Mouse (Mus musculus) mouse embryonic stem cell (cell line): ENCODE data around the gene Tigd3.

Source experiments
- in situ Hi-C, 2 experiments: fragments of 300-500 bp; cut with MboI; formaldehyde crosslinking; loops; 1 replicate in 1 of 2; 3 replicates in 1 of 2; pipeline ENCODE4 v1.14.3; 2019 to 2020; ENCODE audit warnings: low sequenced_read_pairs in 2 of 2, low pct_unique_long_range_greater_than_20kb in 1 of 2, mixed read lengths in 1 of 2; ENCODE audit not compliant: unreplicated experiment in 1 of 2

Tigd3 gene

GRCm38 (mm10) chr19:5883935-5884334, 10.0 kb downstream of the Tigd3 start:
- in situ Hi-C loops = loop anchor here in 1 of 2 experiments (25.0 kb wide), 1 partner anchor 347 kb away; no protein-coding TSS in a partner anchor

GRCm38 (mm10) chr19:5882079-5882478, 11.9 kb downstream of the Tigd3 start:
- in situ Hi-C loops = loop anchor here in 1 of 2 experiments (25.0 kb wide), 1 partner anchor 345 kb away; no protein-coding TSS in a partner anchor

GRCm38 (mm10) chr19:5881155-5881554, 12.8 kb downstream of the Tigd3 start:
- in situ Hi-C loops = loop anchor here in 1 of 2 experiments (25.0 kb wide), 1 partner anchor 344 kb away; no protein-coding TSS in a partner anchor

DNA sequence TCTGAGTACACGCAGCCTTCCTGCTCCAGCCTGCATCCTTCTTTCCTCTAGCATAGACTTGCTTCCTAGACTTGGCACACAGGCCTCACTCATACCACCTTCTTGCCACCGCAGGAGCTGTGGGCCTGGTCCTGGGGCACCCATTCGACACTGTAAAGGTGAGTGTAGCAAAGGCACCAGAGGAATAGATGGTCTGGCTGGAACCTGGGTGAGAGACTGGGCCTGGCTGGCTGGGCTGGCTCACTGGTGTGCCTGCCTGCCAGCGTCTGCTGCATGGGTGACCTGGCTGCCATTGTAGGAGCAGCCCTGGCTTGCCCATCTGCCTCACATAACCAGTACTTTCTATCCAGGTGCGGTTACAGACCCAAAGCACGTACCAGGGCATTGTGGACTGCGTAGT, 14.2 kb downstream of the Tigd3 start:
- in situ Hi-C loops = loop anchor here (5.0 to 25.0 kb wide), 3 partner anchors 87 to 342 kb away; no protein-coding TSS in a partner anchor

GRCm38 (mm10) chr19:5878916-5879315, 15.0 kb downstream of the Tigd3 start:
- in situ Hi-C loops = loop anchor here (5.0 to 25.0 kb wide), 3 partner anchors 87 to 342 kb away; no protein-coding TSS in a partner anchor

- in situ Hi-C loops = loop anchor here (5.0 to 25.0 kb wide), 3 partner anchors 86 to 341 kb away; no protein-coding TSS in a partner anchor
Measured at GRCm38 (mm10) chr19:5878362-5878722, 15.6 kb downstream of the Tigd3 start.

DNA sequence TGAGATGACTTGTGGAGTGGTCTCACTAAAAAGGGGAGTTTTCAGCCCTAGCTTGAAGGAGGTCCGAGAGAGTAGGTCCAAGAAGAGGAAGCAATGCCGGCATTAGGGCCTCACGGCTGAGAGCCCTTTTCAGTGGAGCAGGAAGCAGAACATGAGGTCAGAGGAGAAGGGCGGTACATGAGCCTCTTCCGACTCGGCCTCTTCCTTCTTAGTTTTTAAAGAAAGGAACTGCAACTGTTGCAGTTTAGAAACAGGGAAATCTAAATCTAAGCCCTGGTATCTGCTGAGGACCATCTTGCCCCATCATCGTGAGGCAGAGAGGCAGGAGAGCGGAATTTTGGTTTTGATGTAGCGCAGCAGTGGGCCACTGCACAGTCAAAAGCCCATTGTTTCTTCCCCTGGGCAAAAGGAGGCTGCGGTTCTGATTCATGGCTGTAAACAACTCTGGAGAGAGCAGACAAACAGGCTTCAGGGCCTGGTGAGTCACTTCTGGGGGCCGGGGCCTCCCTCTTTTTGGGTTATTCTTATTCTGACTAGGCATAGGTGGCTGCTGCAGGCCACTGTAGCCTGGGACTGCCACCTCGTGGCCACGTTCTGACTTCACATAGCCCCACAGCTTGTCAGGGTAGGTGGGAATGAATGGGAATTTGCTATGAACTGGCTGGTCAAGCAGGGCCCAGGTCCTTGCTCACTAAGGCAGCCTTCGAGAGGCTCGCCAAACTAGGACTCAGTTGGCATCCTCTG, 16.2 kb downstream of the Tigd3 start, which contains the start of gene Slc25a45:
TSS of gene Slc25a45 (plus strand) at position 191 of the 744 bp plus-strand sequence.
- in situ Hi-C loops = loop anchor here (5.0 to 25.0 kb wide), 3 partner anchors 85 to 340 kb away; no protein-coding TSS in a partner anchor

- in situ Hi-C loops = loop anchor here (5.0 to 25.0 kb wide), 3 partner anchors 83 to 338 kb away; no protein-coding TSS in a partner anchor
Measured at GRCm38 (mm10) chr19:5874969-5875480, 18.9 kb downstream of the Tigd3 start, which contains the start of gene Frmd8. Frmd8 (minus strand) TSS chr19:5875274.

GRCm38 (mm10) chr19:5874391-5874968, 19.5 kb downstream of the Tigd3 start:
- in situ Hi-C loops = no loop called here

DNA sequence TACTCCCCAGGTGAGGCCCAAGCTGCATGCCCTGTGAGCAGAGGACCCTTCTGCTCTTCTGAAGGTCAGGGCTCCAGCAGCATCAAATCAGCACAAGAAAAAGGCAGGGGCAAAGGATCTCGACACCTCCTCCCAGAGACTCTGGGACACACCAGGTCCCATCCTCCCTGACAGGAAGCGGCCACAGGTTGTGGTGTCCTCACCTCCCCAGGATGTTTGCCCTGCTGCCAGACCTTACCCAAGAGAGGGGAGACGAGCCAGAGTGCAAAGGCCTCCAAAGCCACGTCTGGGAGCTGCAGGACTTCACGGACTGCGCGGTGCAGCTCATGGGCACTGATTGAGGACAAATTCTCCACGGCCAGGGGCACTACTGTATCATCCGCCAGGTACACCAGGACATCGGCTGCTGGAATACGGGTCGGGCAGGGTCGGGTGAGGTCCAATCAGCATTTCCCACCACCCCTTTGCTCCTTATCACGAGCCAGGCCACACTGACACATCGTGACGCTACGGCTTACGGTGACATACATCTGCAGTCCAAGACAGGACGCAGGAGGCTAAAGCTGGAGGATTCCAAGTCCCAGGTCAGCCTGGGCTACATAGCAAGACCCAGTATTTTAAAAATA, 20.9 kb downstream of the Tigd3 start:
- in situ Hi-C loops = no loop called here

DNA sequence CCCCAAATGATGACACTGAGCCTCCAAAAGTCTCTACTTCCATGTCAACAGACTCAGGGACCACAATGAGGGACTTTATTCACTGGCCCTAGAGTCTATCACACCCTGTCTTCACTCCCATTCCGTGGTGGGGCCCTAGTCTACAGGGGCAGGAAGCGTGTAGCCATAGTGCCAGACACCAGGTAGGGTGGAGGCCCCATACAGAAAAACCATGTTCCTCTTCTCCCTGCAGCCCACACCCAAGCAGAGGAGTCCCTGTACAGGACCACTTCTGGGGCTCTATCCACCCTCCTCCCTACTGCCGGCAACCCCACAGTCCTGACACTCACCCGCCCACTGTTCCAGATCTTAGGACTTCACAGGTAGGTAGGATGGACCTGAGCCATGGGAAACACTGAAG, 21.4 kb downstream of the Tigd3 start:
- in situ Hi-C loops = no loop called here

GRCm38 (mm10) chr19:5871683-5872082, 22.3 kb downstream of the Tigd3 start:
- in situ Hi-C loops = no loop called here

DNA sequence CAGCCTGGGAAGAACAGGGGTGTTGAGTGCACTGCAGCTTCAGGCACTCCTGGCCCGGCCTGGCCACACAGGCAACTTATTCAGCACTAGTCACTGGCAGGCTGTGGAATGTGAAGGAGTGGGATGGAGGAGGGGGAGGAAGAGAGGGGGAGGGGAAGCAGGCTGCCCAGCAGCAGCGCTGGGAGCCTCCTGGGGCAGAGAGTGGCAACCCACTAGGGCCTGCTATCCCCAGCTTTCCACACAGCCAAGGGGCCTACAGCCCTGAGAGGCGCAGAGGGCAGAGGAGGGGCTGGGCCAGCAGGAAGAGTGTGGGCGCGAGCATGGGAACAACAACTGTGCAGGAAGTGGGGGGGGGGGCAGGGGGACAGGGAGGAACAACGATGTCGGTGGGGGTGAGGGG, 22.7 kb downstream of the Tigd3 start:
- in situ Hi-C loops = no loop called here

GRCm38 (mm10) chr19:5868096-5868495, 25.9 kb downstream of the Tigd3 start:
- in situ Hi-C loops = no loop called here

GRCm38 (mm10) chr19:5864710-5865398, 29.1 kb downstream of the Tigd3 start:
- in situ Hi-C loops = no loop called here

DNA sequence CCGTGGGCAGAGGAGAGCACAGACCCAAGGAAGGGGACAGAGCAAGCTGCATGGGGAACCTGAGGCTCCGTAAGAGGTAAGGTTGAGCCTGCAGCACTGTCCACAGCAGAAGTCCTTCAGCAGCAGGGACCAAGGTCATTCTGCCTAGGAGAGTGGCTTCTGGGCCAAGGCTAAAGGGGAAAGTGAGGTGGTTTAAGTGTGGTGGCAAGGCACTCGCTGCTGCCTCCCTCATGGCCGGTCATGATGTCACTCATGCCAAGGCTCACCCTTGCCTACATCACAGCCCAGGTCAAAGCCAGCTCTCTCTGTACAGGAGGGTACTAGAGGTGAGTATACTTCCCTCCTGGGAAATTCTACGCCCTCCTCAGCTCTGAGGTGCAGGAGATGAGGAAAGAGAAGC, 30.2 kb downstream of the Tigd3 start:
- in situ Hi-C loops = no loop called here

- in situ Hi-C loops = no loop called here
Measured at GRCm38 (mm10) chr19:5862335-5863085, 31.4 kb downstream of the Tigd3 start.
